Comparison of ENCODE assay signal across 19 mouse cellular contexts in genomic region chr1:107696858-107697257, GRCm38 (mm10).
DNase-seq lines count a peak whose midpoint lies in the region; TF ChIP-seq lines count a peak whose summit lies in the region.
"Had no signal": no experiment of that assay in that cellular context is flagged by ENCODE, and none has a peak within 500 bp of the region (broad histone marks: within the 10 kb centered on the region; RNA-seq: fewer than 3 reads in every experiment).

No protein-coding gene starts in this region.

- peak overlapping the region; percentile 37; the same call in 1 of the 2 replicates for H3K27ac ChIP-seq in small intestine, adult 2 months (ENCODE audit: insufficient read depth, low read depth, low read length)
- H3K27ac ChIP-seq: embryonic facial prominence, embryonic 12.5 days; gastrocnemius, adult 2 months; hindbrain, embryonic 10.5 days; hindbrain, embryonic 14.5 days had no signal

- H3K36me3 ChIP-seq in small intestine, adult 2 months (ENCODE audit: control insufficient read depth, insufficient read depth, low read length), result no peaks in the 10 kb centered on the region
- H3K36me3 ChIP-seq: embryonic facial prominence, embryonic 12.5 days; heart, embryonic 12.5 days; hindbrain, embryonic 10.5 days had no signal

- DNase-seq in embryo, embryonic 10 days (ENCODE audit: low spot score), result peak; percentile 6
- DNase-seq in embryo, embryonic 11 days, result no peak
- peak; percentile 4 for DNase-seq in ES-CJ7 (ENCODE audit: low read depth, low spot score)
- peak; percentile 15 for DNase-seq in embryo, embryonic 9.5 days (ENCODE audit: extremely low spot score)
- DNase-seq in left cerebral cortex, adult 8-10 months (ENCODE audit: low spot score in 2 of 2), result no peak
- DNase-seq in urinary bladder, adult 2 months (ENCODE audit: low spot score), result no peak
- DNase-seq: adrenal gland, postnatal 10 days; cerebellum, adult 11 months; cerebellum, adult 8-10 months; cerebellum, postnatal 14 days; gastrocnemius, adult 2 months; gastrocnemius, postnatal 25 days; kidney, adult 11 months had no signal

- WGBS in small intestine, adult 2 months, result 21% methylated on average over 2 of the region's 2 CpGs

- H3K4me3 ChIP-seq in small intestine, adult 2 months (ENCODE audit: low read depth, low read length), result no peak overlapping the region
- H3K4me3 ChIP-seq: embryonic facial prominence, embryonic 12.5 days; gastrocnemius, adult 2 months; heart, embryonic 12.5 days; hindbrain, embryonic 10.5 days had no signal

- H3K4me1 ChIP-seq in small intestine, adult 2 months (ENCODE audit: control insufficient read depth, insufficient read depth, insufficient read length, low read length), result peaks cover 2% of the 10 kb centered on the region; the same call in 1 of the 2 replicates
- H3K4me1 ChIP-seq: embryonic facial prominence, embryonic 12.5 days; heart, embryonic 12.5 days had no signal

- TF ChIP-seq CTCF in small intestine, adult 2 months (IDR thresholded peaks at IDR 0.05; ENCODE audit: extremely low read depth, insufficient read length, insufficient replicate concordance, low read depth, low read length), result no peak

- H3K27me3 ChIP-seq in small intestine, adult 2 months (ENCODE audit: control insufficient read depth, insufficient read depth, low read length), result no peaks in the 10 kb centered on the region
- H3K27me3 ChIP-seq: embryonic facial prominence, embryonic 12.5 days; heart, embryonic 12.5 days; Patski had no signal

- no peak for TF ChIP-seq POLR2A in small intestine, adult 2 months (IDR thresholded peaks at IDR 0.05; ENCODE audit: low read depth, low read length)

Comparison
In these comparisons a context has a peak if more than half of its experiments do, and no peak if none do; other contexts are left out.
1. DNase-seq: peak in embryo, embryonic 10 days (single experiment), ES-CJ7 (single experiment) and embryo, embryonic 9.5 days (single experiment); none in embryo, embryonic 11 days (single experiment), left cerebral cortex, adult 8-10 months (0 of 2) and urinary bladder, adult 2 months (single experiment).